Mouse (Mus musculus) megakaryocyte-erythroid progenitor cell, adult 5 weeks (primary cell): ENCODE measurements around the gene Lgals7. TPM values are rescaled to one million over a fixed set of nuclear protein-coding genes. Genes with fewer than 3 reads are reported as not detected.

Source experiments
- polyA plus RNA-seq: library from polyadenylated mRNA; stranded (reverse); fragments of >175 nt; gene quantifications from 2 replicates; pipeline ENCODE4 v1.2.3, GENCODE M21; 2012

Gene Lgals7
- polyA plus RNA-seq, result 0.29 and 0.53 TPM in 2 replicates

DNA sequence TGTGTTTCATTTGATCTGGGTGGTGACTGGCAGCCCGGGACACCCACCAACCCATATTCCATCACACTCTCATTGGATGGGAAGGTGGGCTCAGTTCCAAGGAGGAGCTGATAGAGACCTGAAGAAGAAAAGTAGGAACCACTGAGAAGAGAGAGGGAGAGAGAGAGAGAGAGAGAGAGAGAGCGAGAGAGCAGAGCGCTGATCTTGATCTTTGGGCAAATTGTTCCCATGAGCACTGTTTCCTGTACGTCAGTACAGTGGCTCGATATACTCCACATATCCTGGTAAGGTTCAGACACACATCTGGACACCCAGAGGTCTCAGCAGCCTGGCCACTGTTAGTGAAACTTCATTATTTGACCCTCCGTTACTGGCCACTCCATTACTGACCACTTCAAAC, at the start of gene Lgals7:
Lgals7 (plus strand) TSS at position 314 of the 400 bp plus-strand sequence.

DNA sequence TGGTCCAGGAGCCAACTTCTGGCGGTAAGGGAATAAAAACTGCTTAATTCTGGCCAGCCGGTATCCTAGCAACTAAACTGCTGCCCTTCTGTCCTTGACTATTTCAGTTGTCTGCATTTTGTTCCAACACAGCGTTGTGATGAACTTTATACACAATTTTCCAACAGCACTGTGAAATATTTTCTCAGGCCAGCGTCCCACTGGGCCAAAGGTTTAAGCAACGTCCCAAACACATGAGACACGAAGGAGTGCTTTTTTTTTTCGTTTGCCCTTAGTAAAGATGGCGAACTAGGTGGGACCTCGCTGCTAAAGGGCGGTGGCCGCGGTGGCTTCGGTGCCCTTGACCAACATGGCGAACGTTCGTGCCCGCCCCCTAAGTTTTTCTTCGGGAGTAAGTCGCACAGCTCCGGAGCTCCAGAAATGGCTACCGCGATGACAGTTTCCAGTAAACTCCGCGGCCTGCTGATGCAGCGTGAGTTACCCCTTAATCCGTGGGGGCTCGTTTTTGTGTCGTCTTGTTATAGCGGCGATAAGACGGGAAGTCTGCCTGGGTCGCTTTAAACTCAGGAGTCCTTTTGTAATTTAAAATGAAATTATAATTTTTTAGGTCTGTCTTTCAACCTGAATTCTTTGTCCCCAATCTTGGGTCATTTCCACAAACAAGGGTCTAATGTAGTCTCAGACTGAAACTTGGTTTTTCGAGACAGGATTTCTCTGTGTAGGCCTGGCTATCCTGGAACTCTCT, 38.5 kb upstream of the Lgals7 start, which contains the start of gene Ech1:
Ech1 (plus strand) TSS at position 277 of the 745 bp plus-strand sequence.

DNA sequence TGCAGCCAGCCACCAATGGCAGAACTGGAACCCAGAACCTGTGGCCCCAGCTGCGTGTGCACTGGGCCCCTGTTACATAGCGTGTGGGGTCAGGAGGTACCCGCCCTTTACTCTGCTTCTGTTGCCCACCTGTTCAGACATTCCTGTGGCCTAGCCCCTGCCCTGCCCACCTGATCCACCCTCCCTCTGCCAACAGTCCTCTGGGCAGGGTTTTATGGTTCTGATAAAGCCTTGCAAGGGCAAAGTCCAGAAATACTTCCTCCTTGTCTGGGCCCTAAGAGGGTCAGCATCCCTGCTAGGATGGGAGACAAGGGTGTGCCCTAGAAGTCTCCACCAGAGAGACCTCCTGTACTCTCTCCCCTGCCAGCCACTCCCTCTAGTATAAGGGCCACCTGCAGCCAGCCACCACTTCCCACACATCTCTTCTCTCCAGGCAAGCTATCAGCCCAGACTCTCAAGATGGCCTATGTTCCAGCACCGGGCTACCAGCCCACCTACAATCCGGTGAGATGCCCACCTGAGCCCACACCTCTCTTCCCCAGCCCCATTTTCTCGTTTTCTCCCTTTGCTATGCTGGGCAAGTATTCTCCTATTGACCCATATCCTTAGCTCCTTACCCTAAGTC, 29.8 kb upstream of the Lgals7 start, which contains the start of gene Lgals4:
Lgals4 (plus strand) TSS at position 132 of the 625 bp plus-strand sequence.

DNA sequence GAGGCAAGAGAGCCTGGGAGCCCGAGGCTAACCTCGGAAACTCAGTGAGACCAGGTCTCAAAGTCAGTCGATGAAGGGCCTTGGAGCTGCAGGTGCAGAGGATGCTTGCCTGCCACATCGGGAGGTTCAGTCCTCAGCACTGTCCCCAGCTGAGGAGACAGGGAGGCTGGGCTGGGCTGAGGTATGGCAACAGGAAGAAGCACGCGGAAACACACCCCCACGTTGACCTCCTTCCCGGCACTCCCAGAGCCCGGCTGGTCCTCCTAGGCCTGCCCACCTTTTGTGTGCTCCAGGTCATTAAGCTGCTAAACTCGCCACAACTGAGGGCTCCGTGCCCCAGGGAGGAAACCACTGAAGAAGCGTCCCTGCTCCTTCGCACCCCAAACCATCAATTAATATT, 17.5 kb downstream of the Lgals7 start, which contains the start of gene Capn12:
Capn12 (plus strand) TSS at position 224 of the 400 bp plus-strand sequence.

Other genes with a start within 250 kb of the Lgals7 start
- gene Acp7, start 232.5 kb upstream of the Lgals7 start, polyA plus RNA-seq, result not detected in 2 replicates
- gene Fbxo27, start 171.0 kb upstream of the Lgals7 start, polyA plus RNA-seq, result 0.17 and 0.21 TPM in 2 replicates
- 1.5 and 2.0 TPM in 2 replicates for gene Fbxo17, start 147.0 kb upstream of the Lgals7 start, polyA plus RNA-seq
- 279 and 329 TPM in 2 replicates for gene Mrps12, start 122.0 kb upstream of the Lgals7 start, polyA plus RNA-seq
- 46.8 and 59.0 TPM in 2 replicates for gene Sars2, start 121.9 kb upstream of the Lgals7 start, polyA plus RNA-seq
- gene Ccer2, start 107.7 kb upstream of the Lgals7 start, polyA plus RNA-seq, result not detected in 2 replicates
- gene Sirt2, start 97.1 kb upstream of the Lgals7 start, polyA plus RNA-seq, result 169 and 196 TPM in 2 replicates
- gene Nfkbib, start 96.3 kb upstream of the Lgals7 start, polyA plus RNA-seq, result 199 and 221 TPM in 2 replicates
- 81.2 and 117 TPM in 2 replicates for gene Rinl, start 74.9 kb upstream of the Lgals7 start, polyA plus RNA-seq
- gene Hnrnpl, start 55.3 kb upstream of the Lgals7 start, polyA plus RNA-seq, result 401 and 425 TPM in 2 replicates
- 29.7 and 33.0 TPM in 2 replicates for gene Ech1, start 38.6 kb upstream of the Lgals7 start, polyA plus RNA-seq
- gene Lgals4, start 30.0 kb upstream of the Lgals7 start, polyA plus RNA-seq, result 1.2 and 3.4 TPM in 2 replicates
- not detected in 2 replicates for gene Capn12, start 17.6 kb downstream of the Lgals7 start, polyA plus RNA-seq
- gene Actn4, start 98.5 kb downstream of the Lgals7 start, polyA plus RNA-seq, result 339 and 350 TPM in 2 replicates
- 182 and 191 TPM in 2 replicates for gene Eif3k, start 118.0 kb downstream of the Lgals7 start, polyA plus RNA-seq
- 292 and 327 TPM in 2 replicates for gene Map4k1, start 118.2 kb downstream of the Lgals7 start, polyA plus RNA-seq